Mouse (Mus musculus): ENCODE data around the gene Sass6. TPM values are rescaled to one million over a fixed set of nuclear protein-coding genes. Genes with fewer than 3 reads are reported as not detected.

Gene Sass6
- polyA plus RNA-seq, 1 experiment, result 1.3 TPM

DNA sequence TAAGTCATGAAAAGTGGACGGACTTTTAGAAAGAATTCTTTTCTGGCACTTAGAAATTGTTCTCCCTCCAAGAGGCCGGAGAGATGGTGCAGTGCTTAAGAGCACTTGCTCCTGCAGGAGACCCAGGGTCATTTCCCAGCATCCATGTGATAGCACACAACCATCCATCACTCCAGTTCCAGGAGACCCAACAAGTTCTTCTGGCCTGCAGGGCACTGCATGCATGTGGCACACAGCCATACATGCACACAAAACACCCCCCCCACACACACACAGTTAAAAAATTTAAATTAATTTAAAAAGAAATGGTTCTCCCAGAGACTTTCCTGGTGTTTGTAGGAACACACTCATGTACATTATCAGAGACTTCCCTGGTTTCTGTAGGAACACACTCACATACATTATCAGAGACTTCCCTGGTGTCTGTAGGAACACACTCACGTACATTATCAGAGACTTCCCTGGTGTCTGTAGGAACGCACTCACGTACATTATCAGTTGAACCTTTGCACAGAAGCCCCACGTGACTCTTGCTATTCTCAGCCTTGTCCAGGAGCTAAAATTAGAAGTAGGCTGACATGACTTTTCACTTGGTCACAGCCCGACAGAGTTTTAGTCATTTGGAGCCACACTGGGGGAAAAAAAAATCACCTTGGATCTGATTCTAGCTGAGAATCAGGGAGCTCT lies 32.2 kb upstream of the Sass6 start, which contains the start of gene Lrrc39:
TSS of gene Lrrc39 (plus strand) at position 566 of the 687 bp plus-strand sequence.
- no peak within 1 kb of the TSS for H3K4me3 ChIP-seq
- TF ChIP-seq E2F4 (IDR thresholded peaks at IDR 0.05; ENCODE audit: insufficient read depth), result no peak
- TF ChIP-seq USF1 (IDR thresholded peaks at IDR 0.05; ENCODE audit: low read depth), result peak; percentile 90
- TF ChIP-seq MYOD1 (IDR thresholded peaks at IDR 0.05; ENCODE audit: control insufficient read depth in 1 of 3, insufficient read length in 2 of 3, low read depth in 2 of 3), result no peak
- H3K4me2 ChIP-seq (ENCODE audit: low read depth), result peak within 1 kb of the TSS; percentile 73

GRCm38 (mm10) chr3:116563095-116563492 lies 31.7 kb upstream of the Sass6 start:
- no peak for TF ChIP-seq TCF3 (IDR thresholded peaks at IDR 0.05; ENCODE audit: insufficient read length, low read depth)
- no peak for TF ChIP-seq POLR2A (IDR thresholded peaks at IDR 0.05; ENCODE audit: insufficient read length, low read depth)
- peak; percentile 47 to 72 (median 56) for TF ChIP-seq MYOD1 (IDR thresholded peaks at IDR 0.05; ENCODE audit: control insufficient read depth in 1 of 3, insufficient read length in 2 of 3, low read depth in 2 of 3)
- no peak for TF ChIP-seq E2F4 (IDR thresholded peaks at IDR 0.05; ENCODE audit: insufficient read depth)
- TF ChIP-seq MAX (IDR thresholded peaks at IDR 0.05; ENCODE audit: low read depth), result no peak
- H3K36me3 ChIP-seq (ENCODE audit: control insufficient read depth, insufficient read depth), result no peaks in the 10 kb centered on the region
- H3K4me2 ChIP-seq (ENCODE audit: low read depth), result peak overlapping the region; percentile 73
- no peaks in the 10 kb centered on the region for H3K79me2 ChIP-seq (ENCODE audit: control insufficient read depth, insufficient read depth)
- H3K4me3 ChIP-seq, result no peak overlapping the region
- H3K27me3 ChIP-seq (ENCODE audit: control insufficient read depth, insufficient read depth, insufficient read length), result no peaks in the 10 kb centered on the region
- no peak overlapping the region for H3ac ChIP-seq (ENCODE audit: control insufficient read depth, insufficient read length)

More for the DNA sequence above, 32.2 kb upstream of the Sass6 start, which contains the start of gene Lrrc39:
- H3ac ChIP-seq (ENCODE audit: control insufficient read depth, insufficient read length), result no peak within 1 kb of the TSS
- H3K36me3 ChIP-seq (ENCODE audit: control insufficient read depth, insufficient read depth), result no peaks in the 10 kb centered on the region
- no peaks in the 10 kb centered on the region for H3K79me2 ChIP-seq (ENCODE audit: control insufficient read depth, insufficient read depth)
- no peaks in the 10 kb centered on the region for H3K27me3 ChIP-seq (ENCODE audit: control insufficient read depth, insufficient read depth, insufficient read length)

- TF ChIP-seq CEBPB (IDR thresholded peaks at IDR 0.05; ENCODE audit: insufficient read depth, poor library complexity, severe bottlenecking) (no peak), MYOD1 (IDR thresholded peaks at IDR 0.05; ENCODE audit: control insufficient read depth in 1 of 3, insufficient read length in 2 of 3, low read depth in 2 of 3) (no peak)
- Histone ChIP-seq H3K79me2 (ENCODE audit: control insufficient read depth, insufficient read depth) (no peaks in the 10 kb centered on the region), H3K27me3 (ENCODE audit: control insufficient read depth, insufficient read depth, insufficient read length) (no peaks in the 10 kb centered on the region), H3ac (ENCODE audit: control insufficient read depth, insufficient read length) (no peak overlapping the region), H3K36me3 (ENCODE audit: control insufficient read depth, insufficient read depth) (no peaks in the 10 kb centered on the region), H3K4me2 (ENCODE audit: low read depth) (no peak overlapping the region), H3K4me3 (no peak overlapping the region)
These were observed 24.2 kb upstream of the Sass6 start for GRCm38 (mm10) chr3:116570628-116571027.

DNA sequence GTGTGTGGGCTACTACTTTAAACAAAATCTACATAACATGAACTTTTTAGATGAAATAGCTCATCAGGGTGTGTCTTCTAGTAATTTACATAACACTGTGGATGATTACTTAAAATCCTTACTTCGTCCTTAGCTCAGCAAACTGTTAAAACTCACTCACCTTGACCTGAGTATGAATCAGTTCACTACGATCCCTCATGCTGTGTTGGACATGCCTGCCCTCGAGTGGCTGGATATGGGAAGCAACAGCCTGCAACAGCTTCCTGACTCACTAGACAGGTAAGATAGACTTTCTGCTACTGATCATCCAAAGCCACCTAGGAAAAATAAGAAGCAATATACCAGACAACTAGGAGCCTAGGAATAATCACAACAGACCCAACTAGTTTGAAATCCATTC lies 17.5 kb upstream of the Sass6 start:
- no peak for TF ChIP-seq E2F4 (IDR thresholded peaks at IDR 0.05; ENCODE audit: insufficient read depth)
- no peak for TF ChIP-seq USF1 (IDR thresholded peaks at IDR 0.05; ENCODE audit: low read depth)
- TF ChIP-seq MAX (IDR thresholded peaks at IDR 0.05; ENCODE audit: low read depth), result no peak
- H3K27me3 ChIP-seq (ENCODE audit: control insufficient read depth, insufficient read depth, insufficient read length), result no peaks in the 10 kb centered on the region
- H3K36me3 ChIP-seq (ENCODE audit: control insufficient read depth, insufficient read depth), result peaks cover 10% of the 10 kb centered on the region

GRCm38 (mm10) chr3:116582201-116582600 lies 12.6 kb upstream of the Sass6 start:
- Histone ChIP-seq H3K36me3 (ENCODE audit: control insufficient read depth, insufficient read depth) (peaks cover 21% of the 10 kb centered on the region), H3K27me3 (ENCODE audit: control insufficient read depth, insufficient read depth, insufficient read length) (no peaks in the 10 kb centered on the region), H3K79me2 (ENCODE audit: control insufficient read depth, insufficient read depth) (no peaks in the 10 kb centered on the region), H3ac (ENCODE audit: control insufficient read depth, insufficient read length) (no peak overlapping the region), H3K4me3 (no peak overlapping the region), H3K4me2 (ENCODE audit: low read depth) (no peak overlapping the region)
- no peak for TF ChIP-seq USF1 (IDR thresholded peaks at IDR 0.05; ENCODE audit: low read depth)
- no peak for TF ChIP-seq POLR2A (IDR thresholded peaks at IDR 0.05; ENCODE audit: insufficient read length, low read depth)
- TF ChIP-seq MYOG (IDR thresholded peaks at IDR 0.05; ENCODE audit: control insufficient read depth in 1 of 3, insufficient read depth in 1 of 3, insufficient read length in 2 of 3, low read depth in 2 of 3), result no peak
- no peak for TF ChIP-seq E2F4 (IDR thresholded peaks at IDR 0.05; ENCODE audit: insufficient read depth)
- no peak for TF ChIP-seq MAX (IDR thresholded peaks at IDR 0.05; ENCODE audit: low read depth)
- TF ChIP-seq TCF12 (IDR thresholded peaks at IDR 0.05; ENCODE audit: insufficient read depth, poor library complexity, severe bottlenecking), result no peak
- TF ChIP-seq CEBPB (IDR thresholded peaks at IDR 0.05; ENCODE audit: insufficient read depth, poor library complexity, severe bottlenecking), result no peak
- TF ChIP-seq MYOD1 (IDR thresholded peaks at IDR 0.05; ENCODE audit: control insufficient read depth in 1 of 3, insufficient read length in 2 of 3, low read depth in 2 of 3), result no peak
- no peak for TF ChIP-seq POLR2AphosphoS2 (IDR thresholded peaks at IDR 0.05; ENCODE audit: insufficient read length, low read depth)
- TF ChIP-seq TCF3 (IDR thresholded peaks at IDR 0.05; ENCODE audit: insufficient read length, low read depth), result no peak
- no peak for TF ChIP-seq SRF (IDR thresholded peaks at IDR 0.05; ENCODE audit: control insufficient read depth, insufficient read length, low read depth)
- no peak for TF ChIP-seq REST (IDR thresholded peaks at IDR 0.05; ENCODE audit: insufficient read depth, insufficient read length)

More for the DNA sequence above, 17.5 kb upstream of the Sass6 start:
- Histone ChIP-seq H3K79me2 (ENCODE audit: control insufficient read depth, insufficient read depth) (no peaks in the 10 kb centered on the region), H3K4me2 (ENCODE audit: low read depth) (no peak overlapping the region), H3ac (ENCODE audit: control insufficient read depth, insufficient read length) (no peak overlapping the region), H3K4me3 (no peak overlapping the region)
